Mouse (Mus musculus): ENCODE data around the gene Usf3. TPM values are rescaled to one million over a fixed set of nuclear protein-coding genes. Genes with fewer than 3 reads are reported as not detected.

Gene Usf3
- total and polyA plus RNA-seq, 2 experiments from 2014 or later = 2.3 to 14.5 TPM

- H3K4me1 ChIP-seq (ENCODE audit: insufficient read depth) = peaks cover 7% of the 10 kb centered on the region; the same call in 1 of the 2 replicates
- WGBS = under 1% methylated on average over 26 of the region's 26 CpGs
- H3K36me3 ChIP-seq (ENCODE audit: insufficient read depth) = no peaks in the 10 kb centered on the region
- H3K27me3 ChIP-seq (ENCODE audit: insufficient read depth, low read length) = no peaks in the 10 kb centered on the region
- DNase-seq = peak; percentile 98
- H3K4me2 ChIP-seq (ENCODE audit: low read depth) = peak overlapping the region; percentile 72
- peak overlapping the region; percentile 81 for H3K9ac ChIP-seq
- TF ChIP-seq CTCF (IDR thresholded peaks at IDR 0.05; ENCODE audit: low read depth) = peak; percentile 63
- peak overlapping the region; percentile 93 for H3K4me3 ChIP-seq (ENCODE audit: low read depth, low read length)
- no peaks in the 10 kb centered on the region for H3K9me3 ChIP-seq (ENCODE audit: low read length)
- peak; percentile 100 for ATAC-seq
- H3K27ac ChIP-seq (ENCODE audit: low read depth, low read length) = peak overlapping the region; percentile 60
These were observed 520 bp upstream of the Usf3 start for GRCm38 (mm10) chr16:44172297-44173154.

GRCm38 (mm10) chr16:44173966-44174530 lies 1.0 kb downstream of the Usf3 start:
- no peaks in the 10 kb centered on the region for H3K36me3 ChIP-seq (ENCODE audit: insufficient read depth)
- no peak for DNase-seq
- H3K4me3 ChIP-seq (ENCODE audit: low read depth, low read length) = peak overlapping the region; percentile 93
- TF ChIP-seq CTCF (IDR thresholded peaks at IDR 0.05; ENCODE audit: low read depth) = no peak
- peaks cover 7% of the 10 kb centered on the region; the same call in 1 of the 2 replicates for H3K4me1 ChIP-seq (ENCODE audit: insufficient read depth)
- no peak for ATAC-seq
- WGBS = 23% methylated on average over 7 of the region's 7 CpGs
- H3K9ac ChIP-seq = peak overlapping the region; percentile 81
- H3K27ac ChIP-seq (ENCODE audit: low read depth, low read length) = peak overlapping the region; percentile 78; the same call in 1 of the 2 replicates
- H3K4me2 ChIP-seq (ENCODE audit: low read depth) = peak overlapping the region; percentile 67
- H3K27me3 ChIP-seq (ENCODE audit: insufficient read depth, low read length) = no peaks in the 10 kb centered on the region
- H3K9me3 ChIP-seq (ENCODE audit: low read length) = no peaks in the 10 kb centered on the region

GRCm38 (mm10) chr16:44175001-44175400 lies 2.0 kb downstream of the Usf3 start:
- Histone ChIP-seq H3K4me2 (ENCODE audit: low read depth) (no peak overlapping the region), H3K36me3 (ENCODE audit: insufficient read depth) (no peaks in the 10 kb centered on the region), H3K9me3 (ENCODE audit: low read length) (no peaks in the 10 kb centered on the region), H3K4me1 (ENCODE audit: insufficient read depth) (peaks cover 7% of the 10 kb centered on the region; the same call in 1 of the 2 replicates), H3K27me3 (ENCODE audit: insufficient read depth, low read length) (no peaks in the 10 kb centered on the region), H3K4me3 (ENCODE audit: low read depth, low read length) (no peak overlapping the region), H3K27ac (ENCODE audit: low read depth, low read length) (no peak overlapping the region), H3K9ac (no peak overlapping the region)
- ATAC-seq (no peak), DNase-seq (no peak)
- WGBS = 88% methylated on average over 1 of the region's 1 CpGs
- TF ChIP-seq CTCF (IDR thresholded peaks at IDR 0.05; ENCODE audit: low read depth) = no peak

GRCm38 (mm10) chr16:44176511-44176910 lies 3.5 kb downstream of the Usf3 start:
- DNase-seq = no peak
- no peaks in the 10 kb centered on the region for H3K27me3 ChIP-seq (ENCODE audit: insufficient read depth, low read length)
- WGBS = 100% methylated on average over 2 of the region's 2 CpGs
- no peak overlapping the region for H3K4me2 ChIP-seq (ENCODE audit: low read depth)
- H3K36me3 ChIP-seq (ENCODE audit: insufficient read depth) = no peaks in the 10 kb centered on the region
- no peak for TF ChIP-seq CTCF (IDR thresholded peaks at IDR 0.05; ENCODE audit: low read depth)
- no peak overlapping the region for H3K9ac ChIP-seq
- ATAC-seq = no peak
- no peak overlapping the region for H3K27ac ChIP-seq (ENCODE audit: low read depth, low read length)
- H3K9me3 ChIP-seq (ENCODE audit: low read length) = no peaks in the 10 kb centered on the region
- H3K4me1 ChIP-seq (ENCODE audit: insufficient read depth) = peaks cover 7% of the 10 kb centered on the region; the same call in 1 of the 2 replicates
- H3K4me3 ChIP-seq (ENCODE audit: low read depth, low read length) = no peak overlapping the region

- Histone ChIP-seq H3K9ac (no peak overlapping the region), H3K4me3 (ENCODE audit: low read depth, low read length) (no peak overlapping the region), H3K27ac (ENCODE audit: low read depth, low read length) (no peak overlapping the region), H3K36me3 (ENCODE audit: insufficient read depth) (0 out of 2 replicates have a peak, but pooled peaks cover 3% of the 10 kb centered on the region), H3K4me2 (ENCODE audit: low read depth) (no peak overlapping the region), H3K4me1 (ENCODE audit: insufficient read depth) (peaks cover 7% of the 10 kb centered on the region; the same call in 1 of the 2 replicates), H3K27me3 (ENCODE audit: insufficient read depth, low read length) (no peaks in the 10 kb centered on the region), H3K9me3 (ENCODE audit: low read length) (no peaks in the 10 kb centered on the region)
- ATAC-seq (peak; percentile 40), DNase-seq (no peak)
- no peak for TF ChIP-seq CTCF (IDR thresholded peaks at IDR 0.05; ENCODE audit: low read depth)
- WGBS = 50% methylated on average over 1 of the region's 1 CpGs
These were observed 5.5 kb downstream of the Usf3 start for GRCm38 (mm10) chr16:44178555-44178954.

GRCm38 (mm10) chr16:44182597-44182996 lies 9.6 kb downstream of the Usf3 start:
- H3K4me2 ChIP-seq (ENCODE audit: low read depth) = no peak overlapping the region
- 0 out of 2 replicates have a peak, but pooled peaks cover 3% of the 10 kb centered on the region for H3K36me3 ChIP-seq (ENCODE audit: insufficient read depth)
- no peak overlapping the region for H3K4me3 ChIP-seq (ENCODE audit: low read depth, low read length)
- H3K27me3 ChIP-seq (ENCODE audit: insufficient read depth, low read length) = no peaks in the 10 kb centered on the region
- TF ChIP-seq CTCF (IDR thresholded peaks at IDR 0.05; ENCODE audit: low read depth) = no peak
- no peak overlapping the region for H3K9ac ChIP-seq
- H3K27ac ChIP-seq (ENCODE audit: low read depth, low read length) = no peak overlapping the region
- H3K9me3 ChIP-seq (ENCODE audit: low read length) = no peaks in the 10 kb centered on the region
- ATAC-seq (no peak), DNase-seq (no peak)
- 97% methylated on average over 1 of the region's 1 CpGs for WGBS
- H3K4me1 ChIP-seq (ENCODE audit: insufficient read depth) = no peaks in the 10 kb centered on the region

GRCm38 (mm10) chr16:44184769-44185168 lies 11.7 kb downstream of the Usf3 start:
- ATAC-seq = no peak
- no peak overlapping the region for H3K4me2 ChIP-seq (ENCODE audit: low read depth)

More at GRCm38 (mm10) chr16:44184769-44185168, 11.7 kb downstream of the Usf3 start:
- Histone ChIP-seq H3K4me1 (ENCODE audit: insufficient read depth) (no peaks in the 10 kb centered on the region), H3K9ac (no peak overlapping the region), H3K27me3 (ENCODE audit: insufficient read depth, low read length) (no peaks in the 10 kb centered on the region), H3K4me3 (ENCODE audit: low read depth, low read length) (no peak overlapping the region), H3K9me3 (ENCODE audit: low read length) (no peaks in the 10 kb centered on the region), H3K36me3 (ENCODE audit: insufficient read depth) (0 out of 2 replicates have a peak, but pooled peaks cover 3% of the 10 kb centered on the region), H3K27ac (ENCODE audit: low read depth, low read length) (no peak overlapping the region)
- WGBS = 89% methylated on average over 3 of the region's 3 CpGs
- DNase-seq = no peak
- TF ChIP-seq CTCF (IDR thresholded peaks at IDR 0.05; ENCODE audit: low read depth) = no peak
